ENCODE assay signal across 9 mouse cellular contexts in genomic region chr2:47785848-47786247, GRCm38 (mm10).
DNase-seq lines count a peak whose midpoint lies in the region; ATAC-seq lines count a peak whose summit lies in the region.
"Had no signal": no experiment of that assay in that cellular context is flagged by ENCODE, and none has a peak within 500 bp of the region (broad histone marks: within the 10 kb centered on the region; RNA-seq: fewer than 3 reads in every experiment).

No protein-coding gene starts in this region.

- H3K4me1 ChIP-seq in embryonic facial prominence, embryonic 10.5 days, result no peaks in the 10 kb centered on the region
- H3K4me1 ChIP-seq in hindbrain, embryonic 16.5 days (ENCODE audit: control insufficient read depth, insufficient read depth, low read depth, low read length), result no peaks in the 10 kb centered on the region
- H3K4me1 ChIP-seq: hindbrain, embryonic 15.5 days had no signal

- peak; percentile 61; the same call in 1 of the 2 replicates for ATAC-seq in hindbrain, embryonic 16.5 days
- ATAC-seq in monocyte, adult 5-6 weeks (replicated peaks; ENCODE audit: insufficient number of reproducible peaks, low FRiP score, low TSS enrichment, poor library complexity, severe bottlenecking), result no peak

- H3K9me3 ChIP-seq in embryonic facial prominence, embryonic 10.5 days, result no peaks in the 10 kb centered on the region
- no peaks in the 10 kb centered on the region for H3K9me3 ChIP-seq in hindbrain, embryonic 16.5 days (ENCODE audit: control insufficient read depth, low read length)
- H3K9me3 ChIP-seq: hindbrain, embryonic 15.5 days had no signal

- H3K27ac ChIP-seq in embryonic facial prominence, embryonic 10.5 days (replicated peaks), result no peak overlapping the region
- H3K27ac ChIP-seq in hindbrain, embryonic 16.5 days (ENCODE audit: low read depth, low read length), result no peak overlapping the region
- H3K27ac ChIP-seq: hindbrain, embryonic 15.5 days had no signal

- H3K4me3 ChIP-seq in embryonic facial prominence, embryonic 10.5 days, result no peak overlapping the region
- H3K4me3 ChIP-seq in hindbrain, embryonic 16.5 days (ENCODE audit: low read length), result no peak overlapping the region
- H3K4me3 ChIP-seq: hindbrain, embryonic 15.5 days had no signal

- intact Hi-C loops in left cerebral cortex, postnatal 36 days (cut with DNase I), result loop anchor here (2.0 kb wide), 1 partner anchor 1099 kb away; no protein-coding TSS in a partner anchor

- no peak overlapping the region for H3K4me2 ChIP-seq in hindbrain, embryonic 16.5 days (ENCODE audit: low read length)
- H3K4me2 ChIP-seq: hindbrain, embryonic 15.5 days had no signal

- WGBS in embryonic facial prominence, embryonic 10.5 days, result 8% methylated on average over 3 of the region's 3 CpGs
- WGBS in hindbrain, embryonic 16.5 days, result 6% methylated on average over 3 of the region's 3 CpGs

- H3K36me3 ChIP-seq in embryonic facial prominence, embryonic 10.5 days (replicated peaks), result no peaks in the 10 kb centered on the region
- H3K36me3 ChIP-seq in hindbrain, embryonic 16.5 days (ENCODE audit: control insufficient read depth, insufficient read depth, low read length), result no peaks in the 10 kb centered on the region
- H3K36me3 ChIP-seq: hindbrain, embryonic 15.5 days had no signal

- DNase-seq in thymus, postnatal 0 days (ENCODE audit: low spot score), result peak; percentile 9
- no peak for DNase-seq in thymus, postnatal 36 days
- peak; percentile 55 for DNase-seq in adrenal gland, postnatal 14 days
- peak; percentile 66 for DNase-seq in embryonic facial prominence, embryonic 10.5 days (ENCODE audit: low spot score)
- peak; percentile 33 to 49 for DNase-seq in left cerebral cortex, postnatal 36 days (ENCODE audit: low spot score in 2 of 2)
- peak; percentile 6 for DNase-seq in retina, postnatal 7 days (ENCODE audit: low read depth, low spot score)

- no peaks in the 10 kb centered on the region for H3K27me3 ChIP-seq in embryonic facial prominence, embryonic 10.5 days (replicated peaks; ENCODE audit: low read depth, poor library complexity, severe bottlenecking)
- no peaks in the 10 kb centered on the region for H3K27me3 ChIP-seq in hindbrain, embryonic 16.5 days (replicated peaks; ENCODE audit: control insufficient read depth, insufficient read depth, low read length)
- H3K27me3 ChIP-seq: hindbrain, embryonic 15.5 days had no signal

- H3K9ac ChIP-seq in hindbrain, embryonic 16.5 days (ENCODE audit: low read depth, low read length), result no peak overlapping the region
- H3K9ac ChIP-seq: hindbrain, embryonic 15.5 days had no signal

Comparison
In these comparisons a context has a peak if more than half of its experiments do, and no peak if none do; other contexts are left out.
1. DNase-seq: peak in thymus, postnatal 0 days (single experiment), adrenal gland, postnatal 14 days (single experiment), embryonic facial prominence, embryonic 10.5 days (single experiment), left cerebral cortex, postnatal 36 days (2 of 2) and retina, postnatal 7 days (single experiment); none in thymus, postnatal 36 days (0 of 2).